Mouse (Mus musculus) layer of hippocampus, postnatal 36 days (tissue): Measurements from ENCODE around the gene Epb41l3. TPM values are rescaled to one million over a fixed set of nuclear protein-coding genes. Genes with fewer than 3 reads are reported as not detected.
"Not testable (repeated sequence)": the region's sequence is repeated elsewhere in the genome, so short reads cannot be mapped to it uniquely, and the experiment has no call there.

Experiments used
- DNase-seq, 2 experiments: peaks; one replicate each; pipeline ENCODE4 v3.0.0; 2022
- total RNA-seq, 2 experiments: library from RNA; stranded (reverse); gene quantifications; 2 replicates each; pipeline ENCODE4 v1.2.3; 2021

Gene Epb41l3
- total RNA-seq, 2 experiments from 2014 or later: 125 to 131 TPM

DNA sequence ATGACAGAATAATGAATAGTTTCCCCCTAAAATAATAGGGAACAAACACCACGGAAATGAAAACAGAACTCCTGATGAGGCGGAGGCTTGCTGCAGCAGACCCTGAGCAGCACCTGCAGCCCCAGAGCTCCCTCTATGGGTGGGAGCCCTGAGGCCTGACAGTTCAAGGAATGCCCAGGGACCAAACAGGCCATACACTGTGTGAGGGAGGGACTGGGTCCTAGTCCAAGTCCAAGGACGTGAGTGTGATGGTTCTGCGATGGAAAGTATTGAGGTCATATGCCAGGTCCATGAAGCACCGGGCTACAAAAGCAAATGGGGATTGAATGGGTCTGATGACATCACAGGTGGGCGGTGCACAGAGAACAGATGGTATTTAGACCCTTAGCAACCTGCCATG, 33.7 kb downstream of the Epb41l3 start:
- no peak for DNase-seq

DNA sequence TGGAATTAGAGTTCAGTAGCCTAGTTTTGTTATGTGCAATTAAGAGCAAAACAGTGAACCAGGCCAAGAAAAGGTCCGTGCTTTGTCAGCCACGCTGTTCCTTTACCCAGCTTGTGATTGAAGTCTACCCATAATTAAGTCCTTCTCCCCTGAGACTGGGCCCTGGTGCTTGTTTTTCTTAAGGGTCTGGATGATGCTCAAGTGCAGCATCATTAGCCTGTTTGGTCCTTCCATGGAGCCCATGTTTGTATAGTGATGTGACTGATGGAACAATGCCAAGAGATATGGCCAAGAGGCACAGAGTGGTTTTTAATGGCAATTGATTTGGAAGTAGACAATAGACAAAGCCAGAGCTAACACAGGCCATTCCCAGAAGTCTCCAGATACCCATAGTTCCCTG, 36.7 kb downstream of the Epb41l3 start:
- DNase-seq: no peak

DNA sequence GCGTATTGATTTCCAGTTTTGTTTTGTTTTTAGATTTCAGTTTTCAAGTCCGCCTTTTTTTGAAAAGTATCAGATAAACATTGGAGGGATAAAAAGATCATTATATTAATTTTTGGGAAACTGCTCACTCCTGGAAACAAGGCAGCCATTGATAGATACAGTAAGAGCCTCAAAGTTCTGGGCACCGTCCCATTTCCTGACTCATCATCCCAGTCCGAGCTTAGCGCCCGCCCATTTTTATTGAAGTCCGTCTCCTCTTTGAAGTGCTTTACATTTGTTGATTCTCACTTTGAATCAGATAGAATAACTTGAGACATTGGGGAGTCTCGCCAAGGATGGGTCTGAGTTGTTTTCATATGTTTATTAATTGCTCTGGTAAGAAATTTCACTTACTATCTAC, 43.7 kb downstream of the Epb41l3 start:
- DNase-seq: no peak

DNA sequence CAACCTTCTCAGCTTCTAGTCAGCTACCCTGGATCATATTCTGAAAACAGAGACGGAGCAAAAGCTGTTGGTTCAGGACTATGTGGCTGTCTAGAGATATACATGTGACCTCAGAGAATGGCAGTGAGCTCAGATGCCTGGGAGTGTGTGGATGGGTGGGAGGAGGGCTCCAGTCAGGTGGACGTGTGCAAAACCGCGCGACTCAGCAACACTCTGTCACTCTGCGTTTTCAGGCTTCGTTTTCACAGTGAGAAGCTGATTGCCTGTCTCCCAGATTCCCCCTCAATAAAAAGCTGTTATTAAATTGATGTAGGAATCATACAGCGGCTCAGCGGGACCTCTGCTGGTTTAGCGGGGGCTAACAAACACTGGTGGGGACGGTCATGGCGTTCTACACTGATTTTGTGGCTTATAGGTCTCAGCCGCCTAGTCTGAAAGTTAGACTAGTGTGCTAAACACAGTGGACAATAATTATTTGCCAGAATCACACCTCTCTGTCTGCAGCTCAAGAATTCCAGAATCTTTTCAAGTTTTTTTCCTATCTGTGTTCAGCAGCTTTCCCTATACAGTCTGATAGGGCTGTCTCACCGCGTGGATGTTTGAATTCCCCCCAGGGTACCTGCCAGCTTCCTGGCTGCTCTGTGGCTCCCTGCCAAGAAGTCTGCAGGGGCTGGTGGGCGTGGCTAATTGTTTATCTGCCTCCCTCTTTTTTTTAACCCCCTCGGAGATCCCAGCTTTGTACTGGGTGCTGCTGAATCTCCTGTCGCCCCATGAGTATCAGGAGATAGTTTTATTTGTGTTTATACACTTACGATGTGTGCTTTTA, 45.3 kb downstream of the Epb41l3 start:
- no peak for DNase-seq

DNA sequence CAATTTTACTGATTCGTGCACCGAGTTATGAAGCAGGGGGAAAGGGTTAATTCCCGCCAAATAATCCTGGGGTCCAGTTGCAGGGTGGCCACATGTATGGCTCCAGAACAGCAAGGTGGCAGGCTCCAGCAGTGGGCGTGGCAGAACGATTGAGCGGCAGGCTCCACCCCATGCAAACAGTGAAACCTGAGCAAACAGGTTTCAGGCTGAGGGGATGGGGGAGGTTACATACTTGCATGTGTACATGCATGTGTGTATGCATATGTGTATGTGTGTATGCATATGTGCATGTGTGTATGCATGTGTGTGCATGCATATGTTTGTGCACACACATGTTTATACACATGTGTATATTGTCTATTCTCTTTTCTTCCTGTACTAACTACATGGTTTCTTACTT, 46.9 kb downstream of the Epb41l3 start:
- DNase-seq: not testable (repeated sequence)

DNA sequence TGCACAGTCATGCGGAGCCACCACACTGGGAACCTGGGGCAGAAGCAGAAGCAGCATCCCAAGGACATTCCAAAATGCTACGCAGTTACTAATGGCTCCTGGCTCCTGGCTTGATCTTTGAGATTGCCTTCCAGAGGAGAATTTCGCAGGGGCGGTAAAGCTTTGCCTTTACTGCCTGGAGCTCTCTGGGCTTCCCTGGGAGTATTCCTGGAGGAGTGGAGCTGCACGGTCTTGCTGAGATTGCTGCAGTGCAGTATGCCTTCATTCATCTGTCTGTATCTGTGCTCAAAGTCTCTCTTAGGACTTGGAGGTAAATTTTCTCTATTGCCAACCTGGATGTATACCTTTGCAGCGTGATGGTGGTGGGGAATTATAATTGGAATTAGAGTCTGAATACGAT, 52.0 kb downstream of the Epb41l3 start:
- DNase-seq: no peak

DNA sequence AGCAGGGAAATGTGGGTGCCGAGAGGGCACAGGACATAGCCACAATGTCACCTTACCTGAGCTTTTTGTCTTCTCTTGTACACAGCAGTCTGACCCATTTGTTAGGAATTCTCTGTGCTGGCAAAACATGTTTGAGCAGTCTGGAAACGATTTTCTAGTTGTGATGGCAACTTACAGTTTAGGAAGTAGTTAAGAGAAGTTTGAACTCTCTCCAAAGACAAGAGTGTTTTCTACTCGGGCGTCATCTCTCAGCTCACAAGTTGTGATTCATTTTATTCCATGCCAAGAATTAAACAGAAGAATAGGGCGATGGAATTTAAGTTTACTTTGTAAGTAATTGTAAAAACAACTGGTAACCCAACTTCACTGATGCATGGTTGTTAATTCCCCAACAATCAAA, 52.5 kb downstream of the Epb41l3 start:
- DNase-seq: no peak

DNA sequence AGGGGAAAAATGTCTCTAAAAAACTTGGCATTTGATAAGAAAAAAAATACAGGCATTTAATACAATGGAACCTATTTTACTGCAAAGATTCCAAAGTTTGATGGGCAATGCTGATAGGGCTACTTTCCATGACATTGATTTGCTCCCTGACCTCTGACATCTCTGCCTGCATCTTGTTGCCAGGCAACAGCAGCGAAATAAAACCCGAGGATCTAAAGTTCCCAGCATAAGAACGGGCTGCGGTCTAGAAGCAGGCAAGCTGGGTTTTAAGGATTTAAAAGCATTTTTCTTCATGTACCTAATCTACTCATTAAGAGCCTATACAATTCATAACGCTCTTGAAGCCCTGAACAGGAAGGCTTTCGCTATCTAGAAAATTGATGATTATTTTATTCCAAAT, 54.0 kb downstream of the Epb41l3 start:
- DNase-seq: no peak

DNA sequence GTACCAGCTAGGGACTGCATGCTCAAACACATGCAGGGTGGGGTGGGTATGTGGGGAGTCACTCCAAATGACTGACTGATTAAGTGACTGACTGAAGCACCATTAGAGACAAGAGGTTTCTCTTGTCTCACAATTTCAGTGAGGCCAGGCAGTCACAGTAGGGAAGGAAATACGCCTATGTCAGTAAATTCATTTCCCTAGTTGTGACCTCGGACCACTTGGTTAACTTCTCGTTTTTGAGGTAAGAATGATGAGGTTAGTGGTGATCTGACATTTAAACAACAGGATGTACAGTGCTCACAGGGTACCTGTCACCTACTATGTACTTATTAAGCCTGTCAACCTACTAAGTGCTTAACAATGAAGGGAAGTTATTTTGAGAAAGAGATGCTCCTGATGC, 67.5 kb downstream of the Epb41l3 start:
- no peak for DNase-seq

DNA sequence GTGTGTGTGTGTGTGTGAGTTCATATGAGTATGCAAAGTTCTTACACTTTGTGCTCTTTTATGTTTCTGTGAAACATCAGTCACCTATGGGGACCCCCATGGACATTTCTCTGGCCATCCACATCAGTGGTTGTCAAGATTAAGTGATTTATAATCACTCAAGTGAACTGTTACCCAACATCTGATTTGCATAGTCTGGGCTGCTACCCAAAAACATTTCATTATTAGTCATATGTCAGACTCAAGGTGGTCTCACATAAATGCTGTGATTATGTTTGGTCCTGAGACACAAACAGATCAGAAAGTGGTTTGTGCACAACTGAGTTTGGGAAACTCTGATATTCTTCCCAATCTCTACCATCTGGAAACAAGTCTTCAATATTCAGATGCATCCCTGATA, 75.3 kb downstream of the Epb41l3 start:
- DNase-seq: no peak

DNA sequence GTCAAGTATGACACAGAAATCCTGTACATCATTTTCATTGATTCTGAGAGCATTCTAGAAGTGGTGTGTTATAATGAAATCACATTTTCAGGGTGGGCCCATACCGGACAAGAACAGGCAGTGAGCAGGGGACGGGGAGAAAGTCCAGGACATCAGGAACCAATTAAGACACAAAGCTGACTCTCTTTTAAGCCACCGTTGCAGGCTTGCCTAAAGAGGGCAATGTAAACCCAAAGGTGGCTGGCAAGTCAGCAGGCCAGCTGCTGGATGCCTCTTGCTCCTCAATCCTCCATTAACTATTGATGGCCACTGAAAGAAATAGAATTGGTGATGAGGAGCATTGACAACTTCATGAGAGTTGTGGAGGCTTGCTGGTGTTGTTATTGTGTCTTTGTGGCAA, 75.8 kb downstream of the Epb41l3 start:
- DNase-seq: no peak

DNA sequence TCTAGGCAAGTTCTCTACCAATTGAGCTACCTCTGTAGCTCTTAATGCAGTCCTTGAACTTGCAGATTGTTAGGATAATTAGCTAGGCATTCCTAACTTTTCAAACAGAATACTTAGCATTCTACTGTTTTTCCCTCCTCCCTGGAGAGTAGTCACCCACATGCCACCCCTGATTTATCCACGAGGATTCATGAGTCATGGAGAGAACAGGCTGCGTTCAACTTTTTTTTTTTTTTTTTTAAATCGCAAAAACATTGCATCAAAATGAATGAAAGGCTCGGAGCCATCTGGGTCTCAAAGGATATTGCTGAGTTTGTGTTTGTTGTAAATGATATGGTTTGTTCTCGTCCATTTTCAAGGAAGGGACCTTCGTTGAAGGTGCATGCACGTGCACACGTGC, 79.6 kb downstream of the Epb41l3 start:
- DNase-seq: peak in 1 of 2 experiments; percentile 15

DNA sequence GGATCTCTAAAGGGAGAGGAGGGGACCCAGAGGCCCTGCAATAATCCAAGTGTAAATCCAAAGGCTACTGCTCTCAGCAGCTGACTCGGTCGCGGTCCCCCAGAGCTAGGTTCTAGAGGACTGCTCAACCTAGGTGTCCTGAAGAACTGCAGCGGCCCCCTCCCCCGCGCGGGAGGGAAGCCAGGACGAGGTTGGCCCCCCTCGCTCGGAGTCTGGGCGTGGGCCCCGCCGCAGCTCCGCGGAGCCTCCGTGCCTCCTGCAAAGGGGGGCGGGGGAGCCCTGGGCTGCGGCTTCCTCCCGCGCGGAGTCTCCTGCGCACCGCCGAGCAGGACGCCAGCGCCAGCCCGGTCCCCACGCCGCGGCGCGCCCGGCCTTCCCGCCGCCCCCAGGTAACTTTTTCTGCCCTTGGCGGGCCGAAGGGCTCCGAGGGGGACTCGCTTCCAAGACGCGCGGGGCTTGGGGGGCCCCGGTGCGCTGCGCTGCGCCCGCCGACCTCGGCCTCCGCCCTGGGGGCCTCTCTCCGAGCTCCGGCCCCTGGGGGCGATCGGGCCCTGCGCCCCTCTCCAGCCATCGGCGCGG, 81.1 kb downstream of the Epb41l3 start:
- DNase-seq: peak; percentile 61 to 67

DNA sequence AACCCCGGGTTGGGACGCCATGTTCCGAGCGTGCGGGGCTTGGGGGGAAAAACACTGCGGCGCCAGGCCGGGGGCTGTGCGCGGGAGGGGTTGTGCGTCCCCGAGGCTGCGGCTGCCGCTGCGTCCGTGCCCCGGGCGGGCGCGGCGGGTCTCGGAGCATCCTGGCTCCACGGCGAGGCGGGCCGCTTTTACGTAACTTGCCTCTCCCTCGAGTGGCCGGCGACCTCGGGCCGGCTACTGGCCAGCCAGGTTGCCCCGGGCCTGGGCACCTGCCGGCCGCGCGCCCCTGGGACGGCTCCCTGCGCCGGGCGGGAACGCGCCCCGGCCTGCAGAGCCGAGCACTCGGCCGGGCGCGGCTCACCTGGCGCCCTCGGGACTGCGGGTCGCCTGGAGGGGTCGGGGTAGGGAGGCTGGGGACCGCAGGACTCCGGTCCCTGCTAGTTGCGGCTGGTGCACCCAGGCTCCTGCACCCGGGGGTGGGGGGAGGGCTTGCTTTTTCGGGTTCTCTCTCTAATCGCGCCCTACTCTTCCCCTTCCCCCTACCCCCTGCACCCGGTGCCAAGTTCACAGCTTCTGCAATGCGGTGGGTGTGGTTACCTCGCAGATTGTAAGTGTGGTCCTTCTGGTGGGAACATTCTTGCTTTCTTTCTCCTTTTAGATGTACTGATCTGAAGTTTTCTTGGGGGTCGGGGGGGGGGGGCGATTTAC, 81.8 kb downstream of the Epb41l3 start:
- DNase-seq: peak; percentile 18 to 27

DNA sequence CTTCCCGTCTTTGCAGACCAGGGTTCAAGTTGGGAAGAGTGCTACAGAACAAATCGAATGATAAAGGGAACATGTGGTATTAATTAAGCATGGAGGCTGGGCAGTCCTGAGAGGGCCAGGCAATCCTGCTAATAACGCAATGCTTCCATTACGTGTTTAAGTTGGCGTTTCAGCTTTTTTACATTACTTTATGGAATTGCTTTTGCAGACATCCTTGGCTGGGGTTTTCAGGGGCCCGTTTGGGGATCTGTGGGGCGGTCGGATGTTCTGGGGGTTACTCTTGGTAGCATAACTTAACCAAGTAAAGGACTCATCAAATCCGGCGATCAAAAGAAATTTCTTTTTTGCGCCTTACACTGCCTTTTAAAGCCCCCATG, 82.3 kb downstream of the Epb41l3 start:
- no peak for DNase-seq

DNA sequence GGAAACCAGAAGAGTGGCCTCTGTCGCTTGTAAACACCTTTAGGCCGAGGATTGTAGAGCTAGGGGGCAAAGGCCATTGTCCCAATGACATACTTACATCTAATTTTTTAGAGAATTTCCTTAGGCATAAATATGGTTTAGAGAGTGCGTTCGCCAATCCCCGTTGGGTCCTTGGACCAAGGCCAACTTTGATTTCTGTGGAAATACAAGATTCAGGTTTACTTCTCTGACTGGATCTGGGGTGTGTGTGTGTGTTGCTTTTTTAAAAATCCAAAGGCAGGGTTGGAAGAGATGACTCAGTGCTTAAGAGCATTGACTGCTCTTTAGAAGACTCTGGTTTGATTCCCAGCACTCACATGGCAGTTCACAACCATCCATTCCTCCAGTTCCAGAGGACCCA, 83.2 kb downstream of the Epb41l3 start:
- no peak for DNase-seq

DNA sequence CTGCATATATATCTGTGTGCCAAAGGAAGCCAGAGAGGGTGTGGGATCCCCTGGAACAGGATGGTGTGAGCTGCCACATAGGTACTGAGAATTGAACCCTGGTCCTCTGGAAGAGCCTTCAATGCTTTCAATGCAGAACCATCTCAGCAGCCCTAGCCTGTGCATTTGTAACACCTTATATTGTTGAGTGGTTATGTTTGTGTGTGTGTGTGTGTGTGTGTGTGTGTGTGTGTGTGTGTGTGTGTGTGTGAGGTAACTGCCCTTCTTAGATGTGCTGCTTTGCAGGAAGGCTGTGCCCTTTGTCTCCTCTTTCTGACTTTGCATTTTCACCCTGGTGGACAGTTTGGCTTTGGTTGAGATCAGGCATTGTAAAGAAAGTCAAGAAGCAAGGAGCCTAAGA, 87.2 kb downstream of the Epb41l3 start:
- DNase-seq: no peak

DNA sequence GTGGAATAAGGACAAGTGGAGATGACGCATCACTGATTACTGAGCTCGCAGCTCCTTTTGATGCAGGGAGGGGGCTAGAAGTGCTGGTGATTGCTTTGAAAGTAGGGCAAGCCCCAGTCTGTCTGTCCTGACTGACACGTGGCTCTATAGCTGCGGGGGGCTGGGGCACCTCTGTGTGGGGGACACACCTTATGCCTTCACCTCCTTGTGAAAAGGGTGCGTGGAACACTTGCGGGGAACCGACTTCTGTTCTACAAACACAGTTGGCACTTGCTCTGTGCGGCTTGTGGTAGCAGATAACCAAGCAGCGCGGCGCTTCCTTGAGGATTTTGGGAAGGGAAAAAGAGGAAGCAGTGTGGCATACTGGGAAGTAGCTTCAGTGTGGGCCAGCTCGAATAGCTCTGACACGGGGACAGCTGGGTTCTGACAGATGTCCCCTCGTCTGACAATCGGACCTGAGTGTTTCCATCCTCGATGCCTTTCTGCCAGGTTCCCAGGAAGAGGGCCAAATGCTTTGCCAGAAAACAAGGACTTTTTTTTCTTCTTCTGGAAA, 101.5 kb downstream of the Epb41l3 start:
- DNase-seq: peak in 1 of 2 experiments; percentile 38

DNA sequence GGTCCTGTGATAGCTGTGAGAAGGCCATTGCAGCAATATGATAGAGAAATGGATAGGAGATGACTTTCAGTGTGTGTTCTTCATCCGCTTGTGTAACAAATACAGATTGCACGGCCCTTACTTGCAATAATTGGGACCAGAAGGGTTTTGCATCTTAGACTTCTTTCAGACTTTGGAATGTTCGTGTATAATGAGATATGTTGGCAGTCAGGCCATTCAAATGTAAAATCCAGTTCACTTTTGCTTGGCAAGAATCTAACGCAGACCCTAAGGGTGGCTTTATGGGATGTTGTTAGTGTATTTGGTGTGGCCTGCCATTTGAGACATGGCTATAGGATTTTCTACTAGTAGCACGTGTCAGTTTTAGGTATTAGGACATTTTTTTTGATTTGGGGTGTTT, 102.5 kb downstream of the Epb41l3 start:
- DNase-seq: no peak

DNA sequence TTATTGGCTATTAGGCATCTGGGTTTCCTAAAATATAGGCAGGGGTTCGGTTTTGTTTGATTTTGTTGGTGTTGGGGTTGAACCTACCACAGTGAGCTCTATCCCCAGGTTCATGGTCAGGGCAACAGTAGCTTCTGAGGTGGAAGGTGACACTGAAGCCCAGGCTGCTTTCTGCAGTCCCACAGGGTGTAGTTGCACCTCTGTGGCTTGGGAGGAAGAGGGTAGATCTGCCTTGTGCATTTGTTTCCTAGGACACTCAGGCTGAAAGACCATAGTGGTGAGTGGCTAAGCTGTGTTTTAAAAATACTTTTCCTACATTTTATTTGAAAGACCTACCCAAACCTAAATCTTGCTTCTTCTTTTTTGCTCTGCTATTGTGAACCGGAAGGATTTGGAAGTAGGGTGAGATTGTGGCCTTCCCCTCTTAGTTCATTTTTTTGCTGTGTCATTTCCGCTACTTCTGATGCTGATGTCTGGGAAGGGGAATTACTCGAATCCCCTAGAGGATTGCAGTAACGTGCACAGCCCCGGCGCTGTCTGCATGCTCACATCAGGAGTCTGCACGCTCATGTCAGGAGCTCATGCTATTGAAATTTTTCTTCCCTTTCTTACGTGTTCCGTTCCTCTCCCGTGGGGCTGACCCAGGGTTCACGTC, 105.5 kb downstream of the Epb41l3 start:
- DNase-seq: no peak

DNA sequence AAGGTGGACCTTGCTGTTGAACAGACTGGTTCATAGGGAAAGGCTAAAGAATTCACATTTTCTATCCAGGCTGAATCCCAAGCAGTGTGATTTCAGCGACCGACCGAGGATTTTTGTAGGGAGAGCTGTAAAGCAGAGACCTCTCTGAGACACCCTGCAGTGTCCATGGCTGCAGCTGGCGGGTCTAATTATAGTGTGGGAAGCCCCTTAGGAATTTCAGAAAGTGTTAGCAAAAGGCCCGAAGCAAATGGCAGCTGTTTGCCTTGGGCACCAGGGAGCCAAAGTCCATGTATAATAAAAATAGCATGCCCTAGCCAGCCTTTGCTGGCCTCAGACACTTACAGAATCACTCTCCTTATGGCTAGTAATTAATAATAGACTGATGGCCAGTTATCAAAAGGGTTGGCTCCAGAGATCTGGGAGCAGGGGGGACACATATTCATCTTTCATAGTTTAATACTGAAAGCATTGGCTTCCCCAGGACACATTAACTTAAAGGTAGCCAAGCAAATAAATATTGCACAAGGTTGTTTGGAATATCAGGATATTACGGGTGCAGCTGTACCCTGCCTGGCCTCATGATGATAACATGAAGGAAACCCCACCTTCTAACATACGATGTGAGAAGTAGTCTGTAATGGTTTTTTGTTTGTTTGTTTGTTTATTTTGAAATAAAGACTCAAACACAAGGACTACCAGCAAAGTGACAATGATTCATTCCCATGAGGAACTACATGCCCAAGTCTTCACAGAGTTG, 106.3 kb downstream of the Epb41l3 start:
- no peak for DNase-seq

DNA sequence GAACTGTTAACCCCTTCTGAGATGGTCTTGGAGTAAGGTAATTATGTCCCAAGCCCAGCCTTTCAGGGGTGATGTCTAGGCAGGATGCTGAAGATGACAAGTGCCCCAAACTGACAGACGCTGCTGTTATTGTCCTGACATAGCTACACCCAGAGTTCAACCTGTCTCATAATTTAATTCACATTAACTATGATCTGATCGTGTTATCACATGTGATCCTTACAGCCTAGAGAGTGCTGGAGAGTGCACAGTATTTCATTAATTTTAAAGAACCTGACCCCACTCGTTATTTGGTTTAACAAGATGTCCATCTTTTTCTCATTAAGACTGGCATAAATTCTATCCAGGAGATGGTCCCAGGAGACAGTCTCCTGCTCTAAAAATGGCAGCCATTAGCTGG, 112.3 kb downstream of the Epb41l3 start:
- no peak for DNase-seq
